Mouse (Mus musculus) small intestine, adult 2 months (tissue): Measurements from ENCODE around the gene Elf3.

Source experiments
- CTCF ChIP-seq: fragments of 200-500 bp; IDR thresholded peaks from 2 replicates; pipeline ENCODE4 v1.5.1; 2012; ENCODE audit warnings: low read depth, mild to moderate bottlenecking, control low read depth, inconsistent platforms, low read length, moderate library complexity, mixed read lengths; ENCODE audit not compliant: insufficient replicate concordance, insufficient read length; ENCODE audit errors: extremely low read depth
- POLR2A ChIP-seq: fragments of 200-500 bp; IDR thresholded peaks from 2 replicates; pipeline ENCODE4 v1.6.1; 2012; ENCODE audit warnings: low read depth, mild to moderate bottlenecking, control low read depth, inconsistent platforms, low read length, moderate library complexity

GRCm38 (mm10) chr1:135262329-135262728 lies 4.0 kb upstream of the Elf3 start:
- TF ChIP-seq POLR2A, result no peak
- TF ChIP-seq CTCF, result no peak
